Mouse (Mus musculus) G1E (cell line): Measurements from ENCODE around the gene Wwp2. TPM values are rescaled to one million over a fixed set of nuclear protein-coding genes. Genes with fewer than 3 reads are reported as not detected.

Experiments used
- ATAC-seq: 2 replicates; pipeline ENCODE4 v1.8.0; 2016; ENCODE audit warnings: mild to moderate bottlenecking; ENCODE audit not compliant: insufficient number of reproducible peaks, poor library complexity, low FRiP score, severe bottlenecking; ENCODE audit errors: extremely low read depth
- DNase-seq: peaks from one replicate; pipeline ENCODE4 v3.0.0; 2012; ENCODE audit warnings: low spot score
- H3K27me3 ChIP-seq: 2 replicates; pipeline ENCODE4 v1.6.1; 2012; ENCODE audit warnings: mild to moderate bottlenecking, low read length, inconsistent platforms; ENCODE audit not compliant: insufficient read depth
- H3K36me3 ChIP-seq: replicated peaks from 2 replicates; pipeline ENCODE3; 2012; ENCODE audit warnings: mild to moderate bottlenecking, inconsistent platforms
- H3K4me1 ChIP-seq: 2 replicates; pipeline ENCODE4 v1.6.1; 2012; ENCODE audit warnings: low read depth, low read length, inconsistent platforms, mixed read lengths; ENCODE audit not compliant: insufficient read depth
- H3K4me3 ChIP-seq: 2 replicates; pipeline ENCODE4 v1.5.1; 2012; ENCODE audit warnings: low read depth, mild to moderate bottlenecking, inconsistent platforms, low read length, moderate library complexity, mixed read lengths
- H3K9me3 ChIP-seq: replicated peaks from 2 replicates; pipeline ENCODE4 v1.6.1; 2012; ENCODE audit warnings: inconsistent platforms
- CTCF ChIP-seq: IDR thresholded peaks from 2 replicates; pipeline ENCODE4 v1.5.1; 2012; ENCODE audit warnings: low read depth, low read length, inconsistent platforms, mixed read lengths
- GATA1 ChIP-seq: IDR thresholded peaks from 2 replicates; pipeline ENCODE4 v1.6.1; 2012; ENCODE audit warnings: borderline replicate concordance, low read length, inconsistent platforms, mixed read lengths
- GATA2 ChIP-seq: IDR thresholded peaks from 2 replicates; pipeline ENCODE4 v1.6.1; 2012; ENCODE audit warnings: low read depth, low read length, inconsistent platforms, borderline replicate concordance
- POLR2AphosphoS5 ChIP-seq: IDR thresholded peaks from 2 replicates; pipeline ENCODE4 v1.6.1; 2012; ENCODE audit warnings: low read depth, low read length, inconsistent platforms; ENCODE audit not compliant: insufficient replicate concordance
- TAL1 ChIP-seq: conservative IDR thresholded peaks from 2 replicates; pipeline ENCODE4 v1.6.1; 2012; ENCODE audit warnings: low read depth, low read length, inconsistent platforms, mixed read lengths
- polyA plus RNA-seq: library from polyadenylated mRNA; stranded (reverse); fragments of >175 nt; gene quantifications from 2 replicates; pipeline ENCODE4 v1.2.3, GENCODE M21; 2012
- total RNA-seq, 2 experiments: library from RNA; stranded (forward) in 1 of 2; stranded (reverse) in 1 of 2; fragments of 200-1000 nt in 1 of 2; fragments of >200 nt in 1 of 2; fragmentation: Nextera tagmentation in 1 of 2; gene quantifications; 2 replicates each; pipeline ENCODE4 v1.2.3; 2014 to 2017

Wwp2 gene
- total and polyA plus RNA-seq, 3 experiments = 45.7 to 77.5 (median 71.4) TPM

DNA sequence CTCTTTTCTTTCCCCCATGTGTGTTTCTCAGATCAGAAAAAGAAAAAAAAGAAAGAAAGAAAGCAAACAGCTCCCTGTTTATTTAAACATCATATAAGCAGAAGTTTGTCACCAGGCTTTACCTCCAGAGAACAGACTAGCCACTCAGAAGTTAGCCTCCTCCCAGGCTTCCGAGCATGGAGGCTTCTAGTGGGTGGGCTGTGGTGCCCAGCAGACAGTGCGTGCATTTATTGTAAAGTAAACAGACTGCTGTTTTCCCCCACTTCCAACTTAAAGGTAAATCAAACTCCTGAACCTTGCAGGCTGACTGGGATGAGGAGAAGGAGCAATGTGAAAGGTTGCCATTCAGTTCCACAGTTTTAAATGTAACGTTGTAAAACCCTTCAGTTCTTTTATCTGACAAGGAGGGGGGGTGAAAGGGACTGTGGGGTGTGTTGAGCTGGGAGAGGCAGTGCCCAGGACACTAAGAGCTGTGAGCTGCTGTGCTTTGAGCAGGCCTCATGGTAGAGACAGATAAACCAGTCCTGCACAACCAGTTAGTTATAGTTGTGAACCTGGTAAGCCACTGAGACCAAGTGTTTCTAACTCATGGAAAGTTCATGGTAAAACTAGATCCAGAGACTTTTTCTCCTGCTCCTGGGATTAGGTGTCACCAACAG lies 29.3 kb downstream of the Wwp2 start:
- Histone ChIP-seq H3K4me1 (no peaks in the 10 kb centered on the region), H3K4me3 (no peak overlapping the region), H3K27me3 (no peaks in the 10 kb centered on the region), H3K36me3 (peaks cover 92% of the 10 kb centered on the region), H3K9me3 (no peaks in the 10 kb centered on the region)
- DNase-seq (no peak), ATAC-seq (no peak)
- TF ChIP-seq POLR2AphosphoS5 (no peak), GATA1 (no peak), GATA2 (no peak), CTCF (no peak), TAL1 (no peak)

DNA sequence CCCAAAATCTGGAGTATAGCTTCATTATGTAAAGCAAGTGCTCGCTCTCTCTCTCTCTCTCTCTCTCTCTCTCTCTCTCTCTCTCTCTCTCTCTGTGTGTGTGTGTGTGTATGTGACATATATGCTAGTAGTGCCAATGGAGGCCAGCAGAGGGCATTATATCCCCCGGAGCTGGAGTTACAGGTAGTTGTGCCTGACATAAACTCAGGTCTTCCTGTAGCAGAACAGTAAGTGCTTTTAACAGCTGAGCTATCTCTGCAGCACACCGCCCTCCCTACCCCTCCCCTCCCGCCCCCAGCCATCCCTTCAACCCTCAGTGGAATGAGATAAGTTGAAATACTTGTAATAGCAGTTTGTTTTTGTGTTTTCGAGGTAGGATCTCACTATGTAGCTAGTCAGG lies 30.5 kb downstream of the Wwp2 start:
- ATAC-seq = no peak
- no peaks in the 10 kb centered on the region for H3K4me1 ChIP-seq
- TF ChIP-seq GATA2 (no peak), CTCF (no peak), TAL1 (no peak), GATA1 (no peak), POLR2AphosphoS5 (no peak)
- H3K36me3 ChIP-seq = peaks cover 88% of the 10 kb centered on the region
- no peaks in the 10 kb centered on the region for H3K9me3 ChIP-seq
- no peak overlapping the region for H3K4me3 ChIP-seq
- no peaks in the 10 kb centered on the region for H3K27me3 ChIP-seq
- no peak for DNase-seq

- Histone ChIP-seq H3K4me1 (0 out of 2 replicates have a peak, but pooled peaks cover 2% of the 10 kb centered on the region), H3K36me3 (peaks cover 88% of the 10 kb centered on the region), H3K4me3 (no peak overlapping the region), H3K27me3 (no peaks in the 10 kb centered on the region), H3K9me3 (no peaks in the 10 kb centered on the region)
- no peak for ATAC-seq
- no peak for DNase-seq
- TF ChIP-seq CTCF (no peak), GATA1 (no peak), POLR2AphosphoS5 (no peak), GATA2 (no peak), TAL1 (no peak)
Observed at GRCm38 (mm10) chr8:107468811-107469302, 32.7 kb downstream of the Wwp2 start.

DNA sequence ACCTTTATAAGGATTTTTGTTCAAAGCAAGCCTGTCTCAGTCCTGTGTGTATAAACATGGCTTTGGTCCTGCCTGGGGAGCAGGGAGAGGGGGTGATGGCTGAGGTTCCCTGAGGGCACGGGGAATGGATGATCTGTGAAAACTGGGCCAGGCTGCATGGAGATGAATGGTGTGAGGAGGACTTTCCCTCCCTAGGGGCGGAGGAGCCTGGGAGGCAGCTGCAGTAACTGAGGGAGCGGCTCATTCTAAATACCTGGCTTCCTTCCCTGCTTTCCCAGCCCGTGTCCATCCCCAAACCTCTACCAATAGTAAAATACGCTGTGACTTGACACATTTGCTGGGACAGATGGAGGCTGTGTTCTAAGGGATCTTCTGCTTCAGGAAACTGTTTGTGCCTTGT lies 34.1 kb downstream of the Wwp2 start:
- no peaks in the 10 kb centered on the region for H3K27me3 ChIP-seq
- H3K4me1 ChIP-seq = 0 out of 2 replicates have a peak, but pooled peaks cover 2% of the 10 kb centered on the region
- peaks cover 87% of the 10 kb centered on the region for H3K36me3 ChIP-seq
- DNase-seq (no peak), ATAC-seq (no peak)
- H3K9me3 ChIP-seq = no peaks in the 10 kb centered on the region
- no peak overlapping the region for H3K4me3 ChIP-seq
- no peak for TF ChIP-seq CTCF

DNA sequence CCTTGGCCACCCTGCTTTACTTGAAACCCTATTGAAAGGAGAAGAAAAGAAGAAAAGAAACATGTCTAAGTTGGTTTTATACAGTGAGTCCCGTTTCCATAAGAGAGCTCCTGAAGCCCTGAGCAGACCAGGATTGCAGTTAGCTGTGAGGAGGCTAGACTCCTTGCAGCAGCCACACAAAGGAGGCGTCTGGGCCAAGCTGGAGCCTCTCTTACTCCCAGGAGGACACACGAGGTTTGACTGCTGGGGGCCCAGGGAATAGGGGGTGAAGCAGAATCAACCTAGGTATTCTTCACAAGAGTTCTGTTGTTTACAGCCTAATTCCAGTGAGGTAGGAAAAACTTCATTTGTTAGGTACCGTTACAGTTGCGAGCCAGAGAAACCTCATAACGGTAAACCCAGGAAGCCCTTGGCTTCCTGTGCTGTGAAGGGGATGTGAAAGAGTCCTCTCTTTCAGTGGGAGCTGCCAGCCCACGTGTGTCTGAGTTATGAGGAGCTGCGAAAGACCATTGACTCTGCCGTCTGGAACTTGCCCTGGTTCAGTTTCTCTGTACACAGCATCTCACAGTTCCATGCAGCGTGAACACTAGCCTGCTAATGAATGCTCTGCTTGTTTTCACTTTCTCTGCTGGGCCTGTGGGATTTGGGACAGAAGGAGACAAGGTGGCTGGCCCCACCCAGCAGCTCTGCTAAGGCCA lies 36.4 kb downstream of the Wwp2 start:
- Histone ChIP-seq H3K27me3 (no peaks in the 10 kb centered on the region), H3K9me3 (no peaks in the 10 kb centered on the region), H3K4me3 (no peak overlapping the region), H3K4me1 (0 out of 2 replicates have a peak, but pooled peaks cover 2% of the 10 kb centered on the region), H3K36me3 (peaks cover 86% of the 10 kb centered on the region)
- no peak for TF ChIP-seq GATA2
- no peak for TF ChIP-seq POLR2AphosphoS5
- TF ChIP-seq TAL1 = no peak
- no peak for TF ChIP-seq CTCF
- no peak for TF ChIP-seq GATA1
- no peak for ATAC-seq
- DNase-seq = no peak

GRCm38 (mm10) chr8:107473369-107473768 lies 37.2 kb downstream of the Wwp2 start:
- no peak overlapping the region for H3K4me3 ChIP-seq
- peaks cover 87% of the 10 kb centered on the region for H3K36me3 ChIP-seq
- no peak for DNase-seq
- TF ChIP-seq GATA1 (no peak), GATA2 (no peak), CTCF (no peak), POLR2AphosphoS5 (no peak), TAL1 (no peak)
- ATAC-seq = no peak
- H3K9me3 ChIP-seq = no peaks in the 10 kb centered on the region
- H3K27me3 ChIP-seq = no peaks in the 10 kb centered on the region
- 0 out of 2 replicates have a peak, but pooled peaks cover 2% of the 10 kb centered on the region for H3K4me1 ChIP-seq
